Mouse (Mus musculus) kidney, adult 2 months (tissue): ENCODE measurements around the gene Vmn1r51. TPM values are rescaled to one million over a fixed set of nuclear protein-coding genes. Genes with fewer than 3 reads are reported as not detected.
A peak's percentile ranks its signal among the peaks of the same experiment; 100 is the strongest.
"Not testable (repeated sequence)": the region's sequence is repeated elsewhere in the genome, so short reads cannot be mapped to it uniquely, and the experiment has no call there.

Experiments used
- DNase-seq: peaks from one replicate; pipeline ENCODE4 v3.0.0; 2021
- H3K27ac ChIP-seq: fragments of 200-500 bp; 2 replicates; pipeline ENCODE4 v1.5.1; 2012; ENCODE audit warnings: low read depth, low read length, control low read depth, inconsistent platforms; ENCODE audit not compliant: insufficient read depth
- H3K27me3 ChIP-seq: fragments of 200-500 bp; replicated peaks from 2 replicates; pipeline ENCODE4 v1.6.1; 2012; ENCODE audit warnings: mild to moderate bottlenecking, moderate library complexity, low read length, inconsistent platforms; ENCODE audit not compliant: control insufficient read depth, insufficient read depth
- H3K36me3 ChIP-seq: fragments of 200-500 bp; 2 replicates; pipeline ENCODE4 v1.6.1; 2012; ENCODE audit warnings: mild to moderate bottlenecking, moderate library complexity, low read length, inconsistent platforms; ENCODE audit not compliant: control insufficient read depth, insufficient read depth
- H3K4me1 ChIP-seq: fragments of 200-500 bp; 2 replicates; pipeline ENCODE4 v1.6.1; 2011; ENCODE audit warnings: low read length; ENCODE audit not compliant: control insufficient read depth, insufficient read depth
- H3K4me3 ChIP-seq: fragments of 200-500 bp; 2 replicates; pipeline ENCODE4 v1.5.1; 2011; ENCODE audit warnings: mild to moderate bottlenecking, low read depth, low read length, control low read depth; ENCODE audit not compliant: insufficient read depth
- CTCF ChIP-seq: fragments of 200-500 bp; conservative IDR thresholded peaks from 2 replicates; pipeline ENCODE4 v1.5.1; 2011; ENCODE audit warnings: low read depth, mild to moderate bottlenecking, control low read depth, low read length, moderate library complexity, mixed read lengths; ENCODE audit not compliant: insufficient read depth, insufficient read length
- POLR2A ChIP-seq: fragments of 200-500 bp; IDR thresholded peaks from one replicate; pipeline ENCODE4 v1.6.1; 2011; ENCODE audit warnings: low read depth, low read length, control low read depth
- WGBS: fragments of 180-500 bp; shearing (Covaris S2); methylation state at CpG from one replicate; pipeline ENCODE4 v1.1.7; 2018; 5-methylcytosine and 5-hydroxymethylcytosine counted together
- polyA plus RNA-seq: library from polyadenylated mRNA; depleted of rRNA; stranded (reverse); fragments of >200 nt; gene quantifications from 2 replicates; pipeline ENCODE4 v1.2.3, GENCODE M21; 2012; rRNA removed

The Vmn1r51 gene
- polyA plus RNA-seq = not detected in 2 replicates

GRCm38 (mm10) chr6:90122296-90122695 is at the start of gene Vmn1r51:
Vmn1r51 (plus strand) TSS chr6:90122596.
- not testable (repeated sequence) for H3K4me1 ChIP-seq, H3K36me3 ChIP-seq, H3K27me3 ChIP-seq, H3K4me3 ChIP-seq, H3K27ac ChIP-seq, DNase-seq
- WGBS = 94% methylated on average over 1 of the region's 1 CpGs

GRCm38 (mm10) chr6:90078406-90078805 is 44.0 kb upstream of the Vmn1r51 start, which contains the start of gene Vmn1r49:
Vmn1r49 (minus strand) TSS chr6:90078506.
- DNase-seq = no peak
- H3K27me3 ChIP-seq = no peaks in the 10 kb centered on the region
- 80% methylated on average over 4 of the region's 4 CpGs for WGBS
- no peak for TF ChIP-seq POLR2A
- no peak for TF ChIP-seq CTCF
- H3K4me3 ChIP-seq = no peak within 1 kb of the TSS
- H3K36me3 ChIP-seq = no peaks in the 10 kb centered on the region
- no peak within 1 kb of the TSS for H3K27ac ChIP-seq
- H3K4me1 ChIP-seq = no peaks in the 10 kb centered on the region

GRCm38 (mm10) chr6:90100566-90100965 is 21.8 kb upstream of the Vmn1r51 start:
- Histone ChIP-seq H3K27ac (no peak overlapping the region), H3K4me3 (no peak overlapping the region), H3K27me3 (no peaks in the 10 kb centered on the region), H3K36me3 (no peaks in the 10 kb centered on the region), H3K4me1 (no peaks in the 10 kb centered on the region)
- no peak for TF ChIP-seq CTCF
- TF ChIP-seq POLR2A = no peak
- no peak for DNase-seq
- 85% methylated on average over 2 of the region's 2 CpGs for WGBS

- H3K4me3 ChIP-seq = no peak within 1 kb of the TSS
- H3K27me3 ChIP-seq = no peaks in the 10 kb centered on the region
- no peaks in the 10 kb centered on the region for H3K4me1 ChIP-seq
- no peak within 1 kb of the TSS for H3K27ac ChIP-seq
- no peaks in the 10 kb centered on the region for H3K36me3 ChIP-seq
- WGBS = 53% methylated on average over 2 of the region's 2 CpGs
- TF ChIP-seq CTCF (no peak), POLR2A (no peak)
- DNase-seq = no peak
These were observed 21.3 kb upstream of the Vmn1r51 start, which contains the start of gene Vmn1r50 for GRCm38 (mm10) chr6:90101130-90101529. Vmn1r50 (plus strand) TSS chr6:90101430.

GRCm38 (mm10) chr6:90160139-90160538 is 37.7 kb downstream of the Vmn1r51 start:
- Histone ChIP-seq H3K4me3 (no peak overlapping the region), H3K27ac (no peak overlapping the region), H3K36me3 (no peaks in the 10 kb centered on the region), H3K27me3 (no peaks in the 10 kb centered on the region), H3K4me1 (no peaks in the 10 kb centered on the region)
- TF ChIP-seq POLR2A (no peak), CTCF (no peak)
- peak; percentile 8 for DNase-seq
- 36% methylated on average over 3 of the region's 3 CpGs for WGBS

- DNase-seq = no peak
- 69% methylated on average over 2 of the region's 2 CpGs for WGBS
- Histone ChIP-seq H3K27me3 (no peaks in the 10 kb centered on the region), H3K27ac (no peak within 1 kb of the TSS), H3K36me3 (no peaks in the 10 kb centered on the region), H3K4me1 (no peaks in the 10 kb centered on the region), H3K4me3 (no peak within 1 kb of the TSS)
- TF ChIP-seq CTCF (no peak), POLR2A (no peak)
These were observed 52.1 kb downstream of the Vmn1r51 start, which contains the start of gene Vmn1r52 for GRCm38 (mm10) chr6:90174508-90174907. Vmn1r52 (plus strand) TSS chr6:90174808.

Other genes with a start within 250 kb of the Vmn1r51 start
- gene Vmn1r42, start 246.2 kb upstream of the Vmn1r51 start, polyA plus RNA-seq = not detected in 2 replicates
- not detected in 2 replicates for gene Vmn1r43, start 246.2 kb upstream of the Vmn1r51 start, polyA plus RNA-seq
- gene Vmn1r44, start 238.9 kb upstream of the Vmn1r51 start, polyA plus RNA-seq = not detected in 2 replicates
- not detected in 2 replicates for gene Vmn1r45, start 182.0 kb upstream of the Vmn1r51 start, polyA plus RNA-seq
- not detected in 2 replicates for gene Vmn1r46, start 153.3 kb upstream of the Vmn1r51 start, polyA plus RNA-seq
- not detected in 2 replicates for gene Vmn1r47, start 106.4 kb upstream of the Vmn1r51 start, polyA plus RNA-seq
- gene Vmn1r48, start 85.8 kb upstream of the Vmn1r51 start, polyA plus RNA-seq = not detected in 2 replicates
- not detected in 2 replicates for gene Vmn1r49, start 44.1 kb upstream of the Vmn1r51 start, polyA plus RNA-seq
- gene Vmn1r50, start 21.2 kb upstream of the Vmn1r51 start, polyA plus RNA-seq = not detected in 2 replicates
- gene Vmn1r52, start 52.2 kb downstream of the Vmn1r51 start, polyA plus RNA-seq = not detected in 2 replicates
- not detected in 2 replicates for gene V1ra8, start 80.2 kb downstream of the Vmn1r51 start, polyA plus RNA-seq
- gene Vmn1r53, start 101.8 kb downstream of the Vmn1r51 start, polyA plus RNA-seq = 0.13 and 0.48 TPM in 2 replicates
- not detected in 2 replicates for gene Vmn1r54, start 123.7 kb downstream of the Vmn1r51 start, polyA plus RNA-seq
- not detected in 2 replicates for gene BC048671, start 178.6 kb downstream of the Vmn1r51 start, polyA plus RNA-seq
- 1.5 and 3.0 TPM in 2 replicates for gene Chst13, start 202.6 kb downstream of the Vmn1r51 start, polyA plus RNA-seq
- 34.0 and 50.2 TPM in 2 replicates for gene Uroc1, start 210.7 kb downstream of the Vmn1r51 start, polyA plus RNA-seq
- 12.6 and 17.9 TPM in 2 replicates for gene Zxdc, start 246.9 kb downstream of the Vmn1r51 start, polyA plus RNA-seq